Mouse (Mus musculus) kidney, embryonic 14.5 days (tissue): ENCODE measurements around the gene Cnst. TPM values are rescaled to one million over a fixed set of nuclear protein-coding genes. Genes with fewer than 3 reads are reported as not detected.

Experiments used
- ATAC-seq: fragments of 200-750 bp; cut with Nextera tagmentation; 2 replicates; pipeline ENCODE4 v1.8.0; 2017; ENCODE audit warnings: moderate number of reproducible peaks, mild to moderate bottlenecking, moderate TSS enrichment, moderate library complexity; ENCODE audit not compliant: low FRiP score, low TSS enrichment
- H3K27ac ChIP-seq: fragments of 300-500 bp; sonication (generic); 2 replicates; pipeline ENCODE4 v1.5.1; 2014; ENCODE audit warnings: low read depth, mild to moderate bottlenecking, low read length, moderate library complexity, mixed read lengths
- H3K27me3 ChIP-seq: fragments of 300-500 bp; sonication (generic); 2 replicates; pipeline ENCODE4 v1.6.1; 2014; ENCODE audit warnings: mild to moderate bottlenecking, low read length; ENCODE audit not compliant: control insufficient read depth, insufficient read depth
- H3K36me3 ChIP-seq: fragments of 300-500 bp; sonication (generic); 2 replicates; pipeline ENCODE4 v1.6.1; 2014; ENCODE audit warnings: low read length, mixed read lengths; ENCODE audit not compliant: control insufficient read depth, insufficient read depth
- H3K4me1 ChIP-seq: fragments of 300-500 bp; sonication (generic); 2 replicates; pipeline ENCODE4 v1.6.1; 2014; ENCODE audit warnings: low read length, mixed read lengths; ENCODE audit not compliant: control insufficient read depth, insufficient read depth
- H3K4me2 ChIP-seq: fragments of 300-500 bp; sonication (generic); replicated peaks from 2 replicates; pipeline ENCODE4 v1.6.1; 2014; ENCODE audit warnings: low read depth, mild to moderate bottlenecking, low read length
- H3K4me3 ChIP-seq: fragments of 300-500 bp; sonication (generic); 2 replicates; pipeline ENCODE4 v1.5.1; 2014; ENCODE audit warnings: mild to moderate bottlenecking, low read length
- H3K9ac ChIP-seq: fragments of 300-500 bp; sonication (generic); 2 replicates; pipeline ENCODE4 v1.6.1; 2014; ENCODE audit warnings: low read depth, mild to moderate bottlenecking, low read length, moderate library complexity
- H3K9me3 ChIP-seq: fragments of 300-500 bp; sonication (generic); 2 replicates; pipeline ENCODE4 v1.6.1; 2016; ENCODE audit warnings: low read length; ENCODE audit not compliant: control insufficient read depth
- WGBS: fragments of 180-500 bp; shearing (Covaris S2); extraction: QIAGEN DNeasy Blood & Tissue Kit; methylation state at CpG from one replicate; pipeline ENCODE4 v1.1.7; 2014; 5-methylcytosine and 5-hydroxymethylcytosine counted together
- polyA plus RNA-seq: library from polyadenylated mRNA; unstranded; fragments of >200 nt; fragmentation: Nextera tagmentation; extraction: Ambion mirVana; gene quantifications from 2 replicates; pipeline ENCODE4 v1.2.1, GENCODE M21; 2014

Gene Cnst
- polyA plus RNA-seq, 1 experiment from 2014 or later: 14.1 TPM

- 93% methylated on average over 5 of the region's 5 CpGs for WGBS
- H3K9me3 ChIP-seq: no peaks in the 10 kb centered on the region
- H3K27me3 ChIP-seq: no peaks in the 10 kb centered on the region
- no peak for ATAC-seq
- no peak overlapping the region for H3K9ac ChIP-seq
- 0 out of 2 replicates have a peak, but pooled peaks cover 7% of the 10 kb centered on the region for H3K4me1 ChIP-seq
- H3K27ac ChIP-seq: no peak overlapping the region
- no peak overlapping the region for H3K4me3 ChIP-seq
- H3K36me3 ChIP-seq: no peaks in the 10 kb centered on the region
- no peak overlapping the region for H3K4me2 ChIP-seq
These were observed 3.0 kb downstream of the Cnst start for GRCm38 (mm10) chr1:179548996-179549752.

GRCm38 (mm10) chr1:179551336-179551735 is 5.2 kb downstream of the Cnst start:
- Histone ChIP-seq H3K9ac (no peak overlapping the region), H3K36me3 (no peaks in the 10 kb centered on the region), H3K9me3 (no peaks in the 10 kb centered on the region), H3K4me1 (0 out of 2 replicates have a peak, but pooled peaks cover 4% of the 10 kb centered on the region), H3K27ac (no peak overlapping the region), H3K4me2 (no peak overlapping the region), H3K27me3 (no peaks in the 10 kb centered on the region), H3K4me3 (no peak overlapping the region)
- WGBS: 81% methylated on average over 3 of the region's 3 CpGs
- no peak for ATAC-seq

GRCm38 (mm10) chr1:179551921-179552320 is 5.8 kb downstream of the Cnst start:
- Histone ChIP-seq H3K4me3 (no peak overlapping the region), H3K4me2 (no peak overlapping the region), H3K9me3 (no peaks in the 10 kb centered on the region), H3K4me1 (0 out of 2 replicates have a peak, but pooled peaks cover 4% of the 10 kb centered on the region), H3K27me3 (no peaks in the 10 kb centered on the region), H3K9ac (no peak overlapping the region), H3K36me3 (no peaks in the 10 kb centered on the region), H3K27ac (no peak overlapping the region)
- 93% methylated on average over 4 of the region's 4 CpGs for whole genome bisulfite sequencing
- no peak for ATAC-seq

GRCm38 (mm10) chr1:179552751-179553150 is 6.6 kb downstream of the Cnst start:
- H3K9ac ChIP-seq: no peak overlapping the region
- H3K4me3 ChIP-seq: no peak overlapping the region
- H3K27me3 ChIP-seq: no peaks in the 10 kb centered on the region
- H3K4me1 ChIP-seq: no peaks in the 10 kb centered on the region
- no peak for ATAC-seq
- H3K27ac ChIP-seq: no peak overlapping the region
- 52% methylated on average over 7 of the region's 7 CpGs for WGBS
- no peaks in the 10 kb centered on the region for H3K9me3 ChIP-seq
- H3K36me3 ChIP-seq: no peaks in the 10 kb centered on the region
- H3K4me2 ChIP-seq: no peak overlapping the region

- H3K4me2 ChIP-seq: no peak overlapping the region
- WGBS: 70% methylated on average over 5 of the region's 5 CpGs
- no peak overlapping the region for H3K27ac ChIP-seq
These were observed 7.2 kb downstream of the Cnst start for GRCm38 (mm10) chr1:179553197-179553948.

GRCm38 (mm10) chr1:179553949-179554347 is 7.8 kb downstream of the Cnst start:
- Histone ChIP-seq H3K27me3 (no peaks in the 10 kb centered on the region), H3K27ac (no peak overlapping the region), H3K4me3 (no peak overlapping the region), H3K4me2 (no peak overlapping the region), H3K4me1 (no peaks in the 10 kb centered on the region), H3K9me3 (no peaks in the 10 kb centered on the region), H3K9ac (no peak overlapping the region), H3K36me3 (no peaks in the 10 kb centered on the region)
- WGBS: 88% methylated on average over 4 of the region's 4 CpGs
- ATAC-seq: no peak

More at GRCm38 (mm10) chr1:179553197-179553948, 7.2 kb downstream of the Cnst start:
- Histone ChIP-seq H3K4me1 (no peaks in the 10 kb centered on the region), H3K27me3 (no peaks in the 10 kb centered on the region), H3K36me3 (no peaks in the 10 kb centered on the region), H3K9ac (no peak overlapping the region), H3K4me3 (no peak overlapping the region), H3K9me3 (no peaks in the 10 kb centered on the region)
- no peak for ATAC-seq

GRCm38 (mm10) chr1:179556921-179557320 is 10.8 kb downstream of the Cnst start:
- no peak for ATAC-seq
- no peaks in the 10 kb centered on the region for H3K27me3 ChIP-seq
- H3K27ac ChIP-seq: no peak overlapping the region
- no peak overlapping the region for H3K9ac ChIP-seq
- no peak overlapping the region for H3K4me3 ChIP-seq
- H3K36me3 ChIP-seq: no peaks in the 10 kb centered on the region
- no peaks in the 10 kb centered on the region for H3K9me3 ChIP-seq
- peaks cover 6% of the 10 kb centered on the region for H3K4me1 ChIP-seq
- H3K4me2 ChIP-seq: no peak overlapping the region
- 81% methylated on average over 3 of the region's 3 CpGs for WGBS

- no peaks in the 10 kb centered on the region for H3K36me3 ChIP-seq
- no peak overlapping the region for H3K27ac ChIP-seq
- 62% methylated on average over 11 of the region's 11 CpGs for WGBS
- no peaks in the 10 kb centered on the region for H3K9me3 ChIP-seq
- ATAC-seq: no peak
- H3K4me1 ChIP-seq: peaks cover 6% of the 10 kb centered on the region
- no peaks in the 10 kb centered on the region for H3K27me3 ChIP-seq
- H3K4me2 ChIP-seq: no peak overlapping the region
- no peak overlapping the region for H3K9ac ChIP-seq
- no peak overlapping the region for H3K4me3 ChIP-seq
These were observed 13.4 kb downstream of the Cnst start for GRCm38 (mm10) chr1:179559446-179560194.
